Mouse (Mus musculus): ENCODE data around the gene Cd247. TPM values are rescaled to one million over a fixed set of nuclear protein-coding genes. Genes with fewer than 3 reads are reported as not detected.
"Not testable (repeated sequence)": the region's sequence is repeated elsewhere in the genome, so short reads cannot be mapped to it uniquely, and the experiment has no call there.

Cd247 gene
- total RNA-seq (2021), result under 1 TPM; 0.23 to 0.26 TPM
- long read RNA-seq, experiment 1, result 0 reads
- long read RNA-seq, experiment 2, result 0 reads

GRCm38 (mm10) chr1:165788511-165788910, at the start of gene Cd247:
Cd247 (plus strand) TSS chr1:165788681.
- DNase-seq (ENCODE audit: low spot score), result no peak

- no peak for DNase-seq (ENCODE audit: low spot score)
These were observed 49.5 kb upstream of the Cd247 start for GRCm38 (mm10) chr1:165738985-165739384.

- no peak for DNase-seq (ENCODE audit: low spot score)
These were observed 46.5 kb upstream of the Cd247 start for GRCm38 (mm10) chr1:165741989-165742388.

GRCm38 (mm10) chr1:165748053-165748452, 40.4 kb upstream of the Cd247 start:
- no peak for DNase-seq (ENCODE audit: low spot score)

- DNase-seq (ENCODE audit: low spot score), result no peak
These were observed 37.3 kb upstream of the Cd247 start for GRCm38 (mm10) chr1:165751142-165751541.

- DNase-seq (ENCODE audit: low spot score), result no peak
These were observed 36.6 kb upstream of the Cd247 start for GRCm38 (mm10) chr1:165751838-165752237.

- peak; percentile 86 for DNase-seq (ENCODE audit: low spot score)
These were observed 34.3 kb upstream of the Cd247 start for GRCm38 (mm10) chr1:165754205-165754604.

- no peak for DNase-seq (ENCODE audit: low spot score)
These were observed 33.3 kb upstream of the Cd247 start for GRCm38 (mm10) chr1:165755194-165755593.

- DNase-seq (ENCODE audit: low spot score), result no peak
These were observed 26.8 kb upstream of the Cd247 start for GRCm38 (mm10) chr1:165761522-165762305.

GRCm38 (mm10) chr1:165762498-165762897, 26.0 kb upstream of the Cd247 start:
- not testable (repeated sequence) for DNase-seq (ENCODE audit: low spot score)

- DNase-seq (ENCODE audit: low spot score), result no peak
These were observed 25.4 kb upstream of the Cd247 start for GRCm38 (mm10) chr1:165762914-165763634.

- peak; percentile 96 for DNase-seq (ENCODE audit: low spot score)
These were observed 24.7 kb upstream of the Cd247 start, which contains the start of gene Creg1 for GRCm38 (mm10) chr1:165763635-165764372. Creg1 (plus strand) TSS chr1:165763746.

- no peak for DNase-seq (ENCODE audit: low spot score)
These were observed 23.9 kb upstream of the Cd247 start for GRCm38 (mm10) chr1:165764571-165764970.

GRCm38 (mm10) chr1:165765041-165765440, 23.4 kb upstream of the Cd247 start:
- no peak for DNase-seq (ENCODE audit: low spot score)

GRCm38 (mm10) chr1:165765651-165766294, 22.7 kb upstream of the Cd247 start:
- DNase-seq (ENCODE audit: low spot score), result no peak

- DNase-seq (ENCODE audit: low spot score), result no peak
These were observed 22.1 kb upstream of the Cd247 start for GRCm38 (mm10) chr1:165766295-165766890.

GRCm38 (mm10) chr1:165768894-165769512, 19.5 kb upstream of the Cd247 start:
- no peak for DNase-seq (ENCODE audit: low spot score)

GRCm38 (mm10) chr1:165770181-165770759, 18.2 kb upstream of the Cd247 start:
- no peak for DNase-seq (ENCODE audit: low spot score)

GRCm38 (mm10) chr1:165771491-165771897, 17.0 kb upstream of the Cd247 start:
- peak; percentile 74 for DNase-seq (ENCODE audit: low spot score)

- no peak for DNase-seq (ENCODE audit: low spot score)
These were observed 16.5 kb upstream of the Cd247 start for GRCm38 (mm10) chr1:165771998-165772397.

Data from gastrocnemius, adult 18-20 months (tissue).